Mouse (Mus musculus) stomach, embryonic 16.5 days (tissue): ENCODE results near the gene Gm11634. TPM values are rescaled to one million over a fixed set of nuclear protein-coding genes. Genes with fewer than 3 reads are reported as not detected.
"Not testable (repeated sequence)": the region's sequence is repeated elsewhere in the genome, so short reads cannot be mapped to it uniquely, and the experiment has no call there.

ENCODE experiments used
- ATAC-seq: fragments of 200-750 bp; cut with Nextera tagmentation; 2 replicates; pipeline ENCODE4 v1.8.0; 2017; ENCODE audit warnings: moderate number of reproducible peaks, moderate TSS enrichment; ENCODE audit not compliant: insufficient read depth, low FRiP score
- H3K27ac ChIP-seq: fragments of 300-500 bp; sonication (generic); 2 replicates; pipeline ENCODE4 v1.5.1; 2014; ENCODE audit warnings: low read length
- H3K27me3 ChIP-seq: fragments of 300-500 bp; sonication (generic); 2 replicates; pipeline ENCODE4 v1.6.1; 2014; ENCODE audit warnings: low read length, control low read depth, mixed read lengths; ENCODE audit not compliant: control insufficient read depth, insufficient read depth
- H3K36me3 ChIP-seq: fragments of 300-500 bp; sonication (generic); 2 replicates; pipeline ENCODE4 v1.6.1; 2014; ENCODE audit warnings: low read length; ENCODE audit not compliant: control insufficient read depth, insufficient read depth
- H3K4me1 ChIP-seq: fragments of 300-500 bp; sonication (generic); 2 replicates; pipeline ENCODE4 v1.6.1; 2014; ENCODE audit warnings: low read length, control low read depth, mixed read lengths; ENCODE audit not compliant: control insufficient read depth, insufficient read depth
- H3K4me2 ChIP-seq: fragments of 300-500 bp; sonication (generic); 2 replicates; pipeline ENCODE4 v1.6.1; 2014; ENCODE audit warnings: low read depth, low read length, mixed read lengths
- H3K4me3 ChIP-seq: fragments of 300-500 bp; sonication (generic); replicated peaks from 2 replicates; pipeline ENCODE4 v1.5.1; 2014; ENCODE audit warnings: mild to moderate bottlenecking, low read length
- H3K9ac ChIP-seq: fragments of 300-500 bp; sonication (generic); 2 replicates; pipeline ENCODE4 v1.6.1; 2014; ENCODE audit warnings: low read length
- H3K9me3 ChIP-seq: fragments of 300-500 bp; sonication (generic); replicated peaks from 2 replicates; pipeline ENCODE4 v1.6.1; 2016; ENCODE audit warnings: low read length, control low read depth; ENCODE audit not compliant: control insufficient read depth
- WGBS: fragments of 180-500 bp; shearing (Covaris S2); extraction: QIAGEN DNeasy Blood & Tissue Kit; methylation state at CpG from one replicate; pipeline ENCODE4 v1.1.7; 2014; 5-methylcytosine and 5-hydroxymethylcytosine counted together
- polyA plus RNA-seq: library from polyadenylated mRNA; unstranded; fragments of >200 nt; fragmentation: Nextera tagmentation; extraction: Ambion mirVana; gene quantifications from 2 replicates; pipeline ENCODE4 v1.2.1, GENCODE M21; 2015

Gene Gm11634
- polyA plus RNA-seq, 1 experiment from 2014 or later = not detected

GRCm38 (mm10) chr11:101604531-101605453 is 5.7 kb upstream of the Gm11634 start:
- not testable (repeated sequence) for H3K36me3 ChIP-seq, H3K9me3 ChIP-seq, H3K27me3 ChIP-seq, H3K4me1 ChIP-seq
- H3K4me2 ChIP-seq = peak overlapping the region; percentile 43
- 2% methylated on average over 30 of the region's 30 CpGs for WGBS
- peak overlapping the region; percentile 32; the same call in 1 of the 2 replicates for H3K9ac ChIP-seq
- H3K4me3 ChIP-seq = peak overlapping the region; percentile 28
- H3K27ac ChIP-seq = peak overlapping the region; percentile 57; the same call in 1 of the 2 replicates
- ATAC-seq = peak; percentile 81

GRCm38 (mm10) chr11:101604116-101604515 is 5.1 kb upstream of the Gm11634 start:
- peak overlapping the region; percentile 28 for H3K4me3 ChIP-seq

GRCm38 (mm10) chr11:101602491-101602890 is 3.4 kb upstream of the Gm11634 start:
- H3K36me3 ChIP-seq = no peaks in the 10 kb centered on the region
- WGBS = 12% methylated on average over 3 of the region's 3 CpGs
- H3K4me1 ChIP-seq = 0 out of 2 replicates have a peak, but pooled peaks cover 3% of the 10 kb centered on the region
- H3K9me3 ChIP-seq = no peaks in the 10 kb centered on the region
- no peak overlapping the region for H3K9ac ChIP-seq
- no peaks in the 10 kb centered on the region for H3K27me3 ChIP-seq
- H3K27ac ChIP-seq = no peak overlapping the region
- no peak for ATAC-seq
- no peak overlapping the region for H3K4me2 ChIP-seq
- H3K4me3 ChIP-seq = no peak overlapping the region

More at GRCm38 (mm10) chr11:101604116-101604515, 5.1 kb upstream of the Gm11634 start:
- H3K27me3 ChIP-seq = no peaks in the 10 kb centered on the region
- ATAC-seq = no peak
- peak overlapping the region; percentile 43 for H3K4me2 ChIP-seq
- WGBS = 5% methylated on average over 3 of the region's 3 CpGs
- H3K9me3 ChIP-seq = no peaks in the 10 kb centered on the region
- 0 out of 2 replicates have a peak, but pooled peaks cover 3% of the 10 kb centered on the region for H3K4me1 ChIP-seq
- H3K36me3 ChIP-seq = no peaks in the 10 kb centered on the region
- no peak overlapping the region for H3K9ac ChIP-seq
- H3K27ac ChIP-seq = no peak overlapping the region

- Histone ChIP-seq H3K4me1 (no peaks in the 10 kb centered on the region), H3K27me3 (no peaks in the 10 kb centered on the region), H3K27ac (peak overlapping the region; percentile 29), H3K36me3 (no peaks in the 10 kb centered on the region), H3K4me2 (no peak overlapping the region), H3K9ac (no peak overlapping the region), H3K4me3 (no peak overlapping the region), H3K9me3 (no peaks in the 10 kb centered on the region)
- 62% methylated on average over 12 of the region's 12 CpGs for WGBS
- peak; percentile 56; the same call in 1 of the 2 replicates for ATAC-seq
Measured at GRCm38 (mm10) chr11:101589989-101590624, 8.9 kb downstream of the Gm11634 start.

GRCm38 (mm10) chr11:101589444-101589843 is 9.6 kb downstream of the Gm11634 start:
- H3K27ac ChIP-seq = peak overlapping the region; percentile 29
- H3K4me2 ChIP-seq = no peak overlapping the region
- no peak overlapping the region for H3K4me3 ChIP-seq
- H3K36me3 ChIP-seq = no peaks in the 10 kb centered on the region
- no peaks in the 10 kb centered on the region for H3K27me3 ChIP-seq
- no peaks in the 10 kb centered on the region for H3K9me3 ChIP-seq
- WGBS = 32% methylated on average over 5 of the region's 5 CpGs
- no peak for ATAC-seq
- no peak overlapping the region for H3K9ac ChIP-seq
- no peaks in the 10 kb centered on the region for H3K4me1 ChIP-seq

DNA sequence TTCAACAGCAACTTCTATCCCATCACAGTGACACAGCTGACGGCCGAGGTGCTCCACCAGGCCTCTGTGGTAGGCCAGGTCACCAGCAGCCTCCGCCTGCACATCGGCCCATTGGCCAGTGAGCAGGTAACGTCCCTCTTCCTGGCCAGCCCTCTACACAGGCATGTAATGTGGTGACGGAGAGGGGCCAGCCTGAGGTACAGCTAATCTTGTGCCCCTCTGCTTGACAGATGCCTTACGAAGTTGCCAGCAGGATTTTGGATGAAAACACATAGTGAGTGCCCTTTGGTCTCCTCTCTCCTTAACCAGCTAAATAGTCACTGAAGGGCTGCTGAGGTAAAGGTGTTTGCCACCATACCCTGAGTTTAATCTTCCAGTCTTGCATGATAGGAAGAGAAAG is 10.2 kb downstream of the Gm11634 start:
- Histone ChIP-seq H3K27me3 (no peaks in the 10 kb centered on the region), H3K4me2 (no peak overlapping the region), H3K36me3 (no peaks in the 10 kb centered on the region), H3K4me1 (no peaks in the 10 kb centered on the region), H3K9me3 (no peaks in the 10 kb centered on the region), H3K4me3 (no peak overlapping the region), H3K9ac (no peak overlapping the region), H3K27ac (no peak overlapping the region)
- ATAC-seq = no peak
- WGBS = 90% methylated on average over 7 of the region's 7 CpGs

DNA sequence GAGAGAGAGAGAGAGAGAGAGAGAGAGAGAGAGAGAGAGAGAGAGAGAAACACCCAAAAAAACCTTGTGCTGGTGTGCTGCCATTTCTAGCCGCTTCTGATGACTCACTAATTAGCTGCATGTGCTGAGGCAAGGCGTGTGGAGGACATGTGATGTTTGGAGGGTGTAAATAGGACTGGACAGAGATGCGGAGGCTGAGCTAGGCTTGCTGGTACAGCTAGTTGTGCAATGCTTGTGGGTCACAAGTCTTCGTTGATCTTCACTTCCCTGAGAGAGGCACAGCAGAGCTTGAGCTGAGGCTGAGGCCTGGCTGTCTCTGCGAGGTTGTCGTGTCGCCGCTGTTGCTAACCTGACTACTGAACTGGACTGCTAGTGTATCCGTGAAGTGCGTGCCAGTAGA is 11.4 kb downstream of the Gm11634 start:
- no peak overlapping the region for H3K9ac ChIP-seq
- no peak overlapping the region for H3K4me2 ChIP-seq
- no peaks in the 10 kb centered on the region for H3K4me1 ChIP-seq
- H3K36me3 ChIP-seq = no peaks in the 10 kb centered on the region
- H3K9me3 ChIP-seq = no peaks in the 10 kb centered on the region
- WGBS = 87% methylated on average over 10 of the region's 10 CpGs
- ATAC-seq = no peak
- no peak overlapping the region for H3K4me3 ChIP-seq
- no peak overlapping the region for H3K27ac ChIP-seq
- no peaks in the 10 kb centered on the region for H3K27me3 ChIP-seq

DNA sequence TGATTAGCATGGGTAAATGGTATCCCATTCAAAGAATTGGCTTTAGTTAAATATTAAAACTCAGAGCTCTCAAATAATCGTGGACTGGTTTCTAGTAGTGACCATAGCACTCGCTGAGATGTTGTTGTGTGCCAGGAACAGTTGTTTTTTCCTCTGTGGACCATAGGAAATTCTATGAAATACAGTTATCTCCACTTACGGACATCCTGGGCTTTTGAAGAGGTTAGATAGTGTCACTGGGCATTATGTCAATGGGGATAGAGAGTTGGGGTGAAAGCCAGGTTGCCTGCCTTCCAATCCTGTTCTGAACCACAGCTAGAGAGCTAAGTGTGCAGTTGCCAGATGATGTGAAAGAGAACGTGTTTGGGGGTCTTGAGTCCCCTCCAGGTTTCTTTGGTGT is 13.3 kb downstream of the Gm11634 start:
- no peaks in the 10 kb centered on the region for H3K9me3 ChIP-seq
- H3K36me3 ChIP-seq = no peaks in the 10 kb centered on the region
- no peak overlapping the region for H3K9ac ChIP-seq
- no peak overlapping the region for H3K4me3 ChIP-seq
- 63% methylated on average over 4 of the region's 4 CpGs for WGBS
- ATAC-seq = no peak
- H3K27me3 ChIP-seq = no peaks in the 10 kb centered on the region
- no peak overlapping the region for H3K4me2 ChIP-seq
- no peak overlapping the region for H3K27ac ChIP-seq
- no peaks in the 10 kb centered on the region for H3K4me1 ChIP-seq

- not testable (repeated sequence) for H3K27ac ChIP-seq, H3K27me3 ChIP-seq, ATAC-seq, H3K4me3 ChIP-seq, H3K36me3 ChIP-seq, H3K4me2 ChIP-seq, H3K9ac ChIP-seq, H3K9me3 ChIP-seq, H3K4me1 ChIP-seq
- 96% methylated on average over 1 of the region's 1 CpGs for WGBS
Measured at GRCm38 (mm10) chr11:101585031-101585430, 14.0 kb downstream of the Gm11634 start.
